Mouse (Mus musculus) cerebellum, postnatal 36 days (tissue): ENCODE results near the gene Higd1c.

Source experiments
- DNase-seq, 2 experiments: peaks; one replicate each; pipeline ENCODE4 v3.0.0; 2021 to 2022; ENCODE audit warnings: mixed read lengths in 2 of 2

Higd1c gene

GRCm38 (mm10) chr15:100413306-100413705 is 49.0 kb downstream of the Higd1c start:
- DNase-seq, result no peak

GRCm38 (mm10) chr15:100414011-100414410 is 49.7 kb downstream of the Higd1c start:
- DNase-seq, result no peak

DNA sequence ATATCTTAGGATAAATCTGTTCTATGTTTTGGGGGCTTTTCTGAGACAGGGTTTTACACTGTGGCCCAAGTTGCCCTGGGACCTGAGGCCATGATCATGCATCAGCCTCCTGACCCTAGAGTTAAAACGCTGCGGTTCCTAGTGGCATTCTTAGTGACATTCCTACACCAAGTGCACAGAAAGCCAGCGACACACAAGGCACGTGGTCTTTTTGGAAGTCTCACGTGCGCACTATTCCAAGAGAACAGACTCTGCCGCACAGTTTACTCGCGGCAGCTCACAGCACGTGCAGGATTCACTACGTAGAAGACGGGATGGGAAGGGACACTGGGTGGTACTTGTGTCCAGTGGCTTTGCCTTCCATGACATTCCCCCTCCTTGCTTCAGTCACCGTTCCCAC is 50.6 kb downstream of the Higd1c start:
- no peak for DNase-seq

GRCm38 (mm10) chr15:100415684-100416083 is 51.3 kb downstream of the Higd1c start:
- peak; percentile 15 to 19 for DNase-seq

DNA sequence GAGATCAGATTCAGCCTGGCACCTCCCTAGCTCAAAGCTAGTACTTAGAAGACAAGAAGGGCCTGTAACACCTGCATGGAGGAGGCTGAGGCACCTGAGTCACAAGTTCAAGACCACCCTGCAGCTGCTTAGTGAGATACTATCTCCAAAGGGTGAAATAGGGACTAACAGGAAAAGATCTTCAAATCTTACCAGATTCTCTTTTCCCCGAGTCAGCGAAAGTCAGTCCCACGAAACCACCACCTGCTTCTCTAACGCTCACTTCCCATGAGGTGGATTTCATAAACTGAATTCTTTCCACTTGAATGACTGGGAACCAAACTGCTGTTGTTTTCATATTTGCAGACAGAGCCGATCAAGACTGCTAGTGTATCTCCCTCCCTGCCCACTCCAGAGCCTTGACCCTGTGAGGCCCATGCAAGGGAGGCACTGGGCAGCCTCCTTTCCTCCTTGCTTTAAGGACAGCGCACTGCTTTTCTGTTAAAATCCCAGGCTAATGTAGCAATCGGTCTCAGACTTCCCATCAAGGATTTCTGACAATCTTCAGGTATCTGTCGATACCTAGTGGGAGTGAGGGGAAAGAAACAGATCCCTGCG is 53.6 kb downstream of the Higd1c start:
- no peak for DNase-seq

GRCm38 (mm10) chr15:100419311-100419710 is 55.0 kb downstream of the Higd1c start:
- peak in 1 of 2 experiments; percentile 11 for DNase-seq

DNA sequence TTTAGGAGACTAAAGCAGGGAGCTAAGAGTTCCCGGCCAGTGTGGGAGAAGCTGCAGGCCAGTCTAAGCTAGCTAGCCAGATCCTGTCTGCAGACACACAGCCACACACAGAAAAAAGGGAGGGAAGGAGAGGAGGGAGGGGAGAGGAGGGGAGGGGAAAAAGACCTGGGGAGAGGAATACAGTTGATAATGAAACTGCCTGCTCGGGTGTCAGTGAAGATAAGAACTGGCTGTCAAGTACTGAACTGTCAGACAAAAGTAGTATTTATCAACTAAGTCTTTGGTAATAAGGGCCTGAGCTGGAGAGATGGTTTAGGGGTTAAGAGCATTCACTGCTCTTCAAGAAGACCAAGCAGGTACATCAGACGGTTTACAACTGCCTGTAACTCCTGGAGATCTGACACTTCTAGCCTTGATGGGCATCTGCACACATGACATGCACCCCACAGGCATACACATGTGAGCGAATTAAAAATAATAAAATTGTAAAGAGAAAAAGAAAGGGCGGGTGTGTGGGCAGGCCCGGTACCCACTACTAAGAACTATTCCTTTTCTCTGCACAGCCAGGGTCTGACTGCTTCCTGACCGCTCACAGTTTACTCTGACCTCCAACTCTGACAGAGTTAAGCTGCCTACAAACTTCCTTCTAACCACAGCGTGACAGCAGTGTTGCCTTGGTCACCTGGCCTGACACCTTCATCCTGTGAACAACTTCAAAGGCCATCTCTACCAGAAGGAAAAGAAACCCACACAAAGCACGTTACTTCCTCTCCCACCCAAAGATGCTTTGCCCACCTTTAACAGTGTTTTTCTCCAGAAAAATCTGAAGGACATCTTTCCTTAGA is 55.8 kb downstream of the Higd1c start:
- DNase-seq, result no peak

DNA sequence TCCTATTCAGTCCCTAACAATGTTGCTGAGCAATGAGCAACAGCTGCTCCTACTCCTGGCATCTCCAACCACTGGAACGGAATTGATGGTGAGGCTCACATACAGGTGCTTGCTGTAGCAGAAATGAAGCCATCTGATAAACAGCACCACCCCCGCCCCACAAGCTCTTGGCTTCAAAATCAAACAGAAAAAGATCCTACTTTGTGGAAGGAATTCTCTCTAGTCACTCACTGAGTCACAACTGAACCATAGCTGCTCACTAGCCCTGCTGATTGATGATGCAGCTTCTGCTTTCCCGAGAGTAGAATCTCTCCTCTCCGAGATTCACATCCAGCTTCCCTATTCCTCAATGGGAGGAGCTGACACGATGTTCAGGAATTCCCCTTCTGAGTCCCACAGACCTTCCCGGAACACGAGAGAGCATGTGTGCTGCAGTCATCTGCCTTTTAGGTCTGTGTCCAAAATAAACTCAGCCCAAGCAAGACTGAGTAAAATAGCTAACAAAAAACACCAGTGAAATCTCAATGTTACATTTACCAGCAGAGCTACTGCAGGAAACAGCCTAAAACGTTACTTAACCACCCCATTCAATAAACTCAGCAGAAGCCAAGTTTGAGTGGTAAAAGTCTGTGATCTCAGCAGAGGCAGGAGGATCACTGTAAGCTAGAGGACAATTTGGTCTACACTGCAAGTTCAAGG is 56.9 kb downstream of the Higd1c start:
- DNase-seq, result no peak

DNA sequence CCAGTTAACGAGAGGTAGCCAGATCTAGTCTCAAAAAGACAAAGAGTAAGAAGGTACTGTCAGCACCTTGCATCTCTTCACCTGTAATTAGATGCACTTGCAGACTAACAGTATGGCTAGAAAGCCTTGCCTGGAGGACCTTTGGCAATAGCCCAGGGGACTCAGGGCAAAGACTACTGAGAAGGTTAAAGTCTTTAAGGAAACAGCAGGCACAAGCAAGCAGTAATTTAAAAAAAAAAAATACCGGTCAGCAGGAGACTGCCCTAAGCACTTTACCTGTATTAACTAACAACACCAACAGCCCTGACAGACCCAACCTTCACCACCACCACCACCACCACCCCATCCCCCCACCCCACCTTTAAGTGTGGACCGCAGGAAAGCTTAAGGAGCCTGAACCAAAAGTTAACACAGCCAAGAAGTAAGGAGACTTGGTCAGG is 57.4 kb downstream of the Higd1c start, which contains the start of gene Gm5475:
Gene Gm5475 (plus strand): TSS at position 390 of the 440 bp plus-strand sequence.
- peak in 1 of 2 experiments; percentile 10 for DNase-seq

DNA sequence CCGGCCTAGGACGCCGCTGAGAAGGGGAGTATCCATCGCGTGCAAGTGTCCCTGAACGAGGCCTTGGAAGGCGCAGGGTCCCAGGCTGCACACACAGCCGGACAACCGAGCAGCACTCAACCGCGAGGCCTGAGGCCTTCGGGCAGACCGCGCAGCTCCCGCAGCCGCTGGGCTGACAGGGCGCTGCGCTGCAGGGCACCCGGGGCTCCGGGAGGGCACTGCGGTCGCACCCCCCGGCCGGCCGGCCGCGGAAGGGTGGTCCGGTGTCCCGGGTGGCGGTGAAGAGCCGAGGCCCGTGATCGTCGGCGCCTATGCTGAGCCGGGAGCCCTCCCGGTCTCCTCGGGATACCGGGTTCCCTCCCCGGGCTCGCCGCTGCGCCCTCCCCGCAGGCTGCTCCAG is 58.1 kb downstream of the Higd1c start:
- DNase-seq, result no peak

GRCm38 (mm10) chr15:100422899-100423860 is 58.8 kb downstream of the Higd1c start:
- DNase-seq, result peak; percentile 94 to 97

DNA sequence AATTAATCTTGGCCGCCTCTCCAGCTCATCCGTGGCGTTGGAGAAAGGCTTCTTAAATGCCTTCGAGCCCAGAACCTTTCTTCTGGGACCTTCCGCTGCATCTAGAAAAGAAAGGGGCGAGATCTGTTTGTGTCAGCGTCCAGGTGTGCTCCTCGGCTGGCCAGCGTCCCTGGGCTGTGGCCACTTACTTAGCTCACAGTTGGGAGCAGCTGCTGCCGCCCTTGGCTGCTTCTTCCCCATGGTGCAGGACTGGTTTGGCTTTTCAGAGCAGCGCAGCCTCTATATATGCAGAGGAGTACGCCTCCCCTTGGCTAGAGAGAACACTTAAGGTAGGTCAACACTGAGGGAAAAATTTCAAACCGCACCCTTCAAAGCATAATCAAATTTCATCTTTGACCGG is 59.6 kb downstream of the Higd1c start:
- peak in 1 of 2 experiments; percentile 9 for DNase-seq

DNA sequence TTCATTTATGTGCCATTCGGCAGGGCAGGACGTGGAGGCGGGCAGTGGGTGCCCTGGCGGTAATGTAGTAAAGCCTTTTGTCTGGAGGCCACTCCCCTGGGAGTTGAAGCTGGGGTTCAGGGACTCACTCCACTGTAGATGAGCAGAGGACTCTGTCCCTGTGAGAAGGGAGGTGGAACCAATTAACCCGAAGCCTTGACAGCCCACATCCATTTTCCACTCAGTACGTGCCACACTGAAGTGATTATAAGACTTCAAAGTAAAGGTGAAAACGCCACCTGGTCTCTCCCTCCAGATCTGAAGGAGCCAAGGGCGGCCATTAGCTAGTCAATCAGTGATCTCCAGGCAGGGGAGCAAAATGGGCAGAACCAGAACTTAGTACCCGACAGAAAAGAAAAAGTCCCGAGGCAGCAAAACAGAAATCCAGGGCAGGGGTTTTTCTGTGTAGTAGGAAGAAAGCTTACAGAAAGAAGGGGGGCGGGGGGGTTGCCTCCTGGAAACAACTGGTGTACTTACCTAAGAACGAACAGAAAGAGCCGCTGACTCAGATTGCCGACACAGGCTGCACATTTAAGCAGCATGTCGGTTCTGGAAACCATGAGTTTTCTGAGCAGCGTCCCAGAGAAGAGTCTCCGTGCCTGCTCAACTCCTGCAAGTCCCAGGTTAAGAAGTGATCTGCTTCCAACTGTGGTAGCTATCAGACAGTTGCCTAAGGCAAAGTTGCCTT is 60.2 kb downstream of the Higd1c start, which contains the start of gene Slc11a2:
Gene Slc11a2 (minus strand): TSS at position 677 of the 727 bp plus-strand sequence.
- DNase-seq, result no peak

GRCm38 (mm10) chr15:100428296-100428905 is 64.1 kb downstream of the Higd1c start:
- DNase-seq, result no peak

DNA sequence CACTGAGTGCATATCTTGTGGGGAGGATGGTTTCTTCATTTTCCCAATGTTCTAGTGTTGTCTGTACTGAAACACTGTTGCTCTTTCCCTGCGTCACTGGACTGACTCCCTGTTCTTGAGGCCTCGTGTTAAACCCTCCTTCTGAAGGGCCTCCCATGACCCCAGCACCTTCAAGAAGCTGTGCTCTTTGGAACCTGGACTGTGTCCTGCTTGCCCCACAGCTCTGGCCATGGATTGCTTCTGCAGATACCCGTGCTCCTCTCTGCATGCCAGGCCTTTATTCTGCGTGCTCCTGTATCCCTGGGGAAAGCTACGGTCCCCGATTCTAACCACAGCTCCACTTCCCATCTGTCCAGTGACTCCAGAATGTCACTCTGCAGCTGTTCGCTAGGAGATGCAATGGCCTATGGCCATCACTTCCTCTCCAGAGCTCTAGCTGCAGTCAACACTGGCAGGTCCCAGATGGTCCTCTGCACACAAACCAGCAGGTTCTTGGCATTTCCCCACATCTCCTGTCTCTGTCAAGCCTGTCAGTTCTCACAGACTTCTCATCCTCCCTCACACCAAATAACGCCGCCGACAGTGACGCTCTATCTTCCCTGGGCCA is 65.7 kb downstream of the Higd1c start:
- DNase-seq, result peak; percentile 25 to 44

- DNase-seq, result no peak
Measured at GRCm38 (mm10) chr15:100433234-100433633, 68.9 kb downstream of the Higd1c start.
